Mouse (Mus musculus): ENCODE data around the gene Nr4a1.

The Nr4a1 gene

DNA sequence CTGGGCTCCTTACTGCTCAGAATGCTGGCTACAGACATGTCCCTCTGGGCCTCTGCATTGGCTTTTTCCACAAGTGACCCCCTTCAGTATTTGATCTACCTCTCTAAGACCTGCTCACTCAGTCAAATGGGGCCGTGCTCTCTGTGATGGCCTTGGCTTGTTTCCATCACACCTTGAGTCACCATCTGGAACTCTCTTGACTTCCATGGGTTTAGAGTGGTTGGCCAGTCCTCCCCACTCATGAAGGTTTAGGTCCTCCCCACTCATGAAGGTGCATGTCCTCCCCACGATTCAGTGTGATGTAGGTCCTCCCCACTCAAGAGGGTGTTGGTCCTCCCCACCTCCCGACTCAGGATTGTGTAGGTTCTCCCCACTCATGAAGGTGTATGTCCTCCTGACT lies 20.9 kb upstream of the Nr4a1 start:
- DNase-seq (ENCODE audit: low spot score in 2 of 2): no peak

DNA sequence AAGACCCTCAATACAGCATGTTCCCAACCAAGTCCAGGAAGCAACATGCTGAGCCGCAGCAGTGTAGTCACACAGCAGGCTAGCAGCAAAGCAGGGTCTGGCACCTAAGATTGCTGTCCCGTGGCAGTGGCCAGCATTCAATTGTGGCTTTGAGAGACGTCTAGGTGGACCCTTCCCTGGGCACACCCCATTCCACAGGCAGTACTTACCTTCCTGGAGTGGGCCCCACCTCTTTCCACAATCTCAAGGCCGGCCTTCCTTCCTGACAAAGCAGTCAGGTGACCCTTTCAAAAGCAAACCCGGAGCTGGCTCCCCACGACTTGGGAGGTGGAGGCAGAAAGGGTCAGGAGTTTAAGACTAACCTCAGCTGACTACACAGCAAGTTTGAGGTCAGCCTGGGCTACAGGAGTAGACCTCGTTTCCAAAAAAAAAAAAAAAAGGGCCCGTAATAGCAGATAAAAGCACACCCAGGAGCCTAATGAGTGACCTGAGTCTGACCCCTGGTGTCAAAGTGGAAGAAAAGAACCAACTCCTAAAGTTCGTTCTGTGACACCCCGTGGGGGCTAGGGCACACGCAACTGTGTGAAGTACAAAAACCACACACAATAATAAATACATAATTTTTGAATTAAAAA lies 20.3 kb upstream of the Nr4a1 start:
- DNase-seq (ENCODE audit: low spot score in 2 of 2): no peak

DNA sequence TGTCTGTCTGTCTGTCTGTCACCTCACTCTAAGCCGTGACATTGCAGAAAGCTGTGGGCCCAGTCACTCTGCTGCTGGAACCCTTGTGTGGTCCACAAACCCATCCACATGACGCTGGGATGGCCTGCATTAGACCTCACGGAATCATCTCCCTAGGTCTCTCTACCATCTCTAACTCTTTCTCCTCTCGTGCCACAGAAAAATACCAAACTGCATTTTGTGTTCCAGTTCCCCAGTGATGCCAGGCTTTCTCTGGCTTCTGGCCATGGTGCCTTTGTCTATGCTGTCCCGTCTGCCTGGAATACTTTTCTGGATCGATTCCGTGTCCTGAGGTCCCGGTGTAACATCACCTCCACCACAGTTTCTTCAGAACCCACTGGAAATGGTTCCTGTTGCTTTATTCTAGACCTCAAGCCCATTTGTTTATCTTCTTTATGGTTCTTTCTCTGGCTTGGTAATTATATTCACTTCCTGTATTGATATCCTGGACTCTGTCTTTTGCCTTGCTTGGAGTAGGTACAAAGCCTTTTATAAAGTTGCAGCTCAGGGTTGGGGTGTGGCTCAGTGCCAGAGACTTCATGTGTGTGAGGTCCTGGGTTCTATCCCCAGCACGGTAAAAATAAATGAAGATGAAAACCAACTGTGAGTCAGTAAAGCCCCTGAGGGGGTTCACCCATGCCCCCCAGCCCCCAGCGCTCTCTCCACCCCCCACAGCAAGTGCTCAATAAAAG lies 19.3 kb upstream of the Nr4a1 start:
- no peak for DNase-seq (ENCODE audit: low spot score in 2 of 2)

DNA sequence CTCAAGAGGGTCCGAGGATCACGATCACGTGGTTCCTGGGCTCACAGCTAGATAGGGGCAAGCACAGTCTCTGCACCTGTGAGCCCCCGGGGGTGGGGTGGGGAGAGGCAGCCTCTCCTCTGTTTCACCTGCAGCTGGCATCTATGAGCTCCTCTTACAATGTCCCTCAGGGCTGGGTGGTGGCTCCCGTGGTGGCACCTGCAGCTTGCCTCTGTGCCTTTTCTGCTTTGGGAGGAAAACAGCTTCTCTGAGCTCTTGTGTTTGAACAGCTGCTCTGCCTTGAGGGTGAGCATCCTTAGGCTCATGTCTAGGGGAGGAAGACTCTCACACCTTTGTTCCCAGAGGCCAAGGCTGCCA lies 18.7 kb upstream of the Nr4a1 start:
- DNase-seq (ENCODE audit: low spot score in 2 of 2): no peak

DNA sequence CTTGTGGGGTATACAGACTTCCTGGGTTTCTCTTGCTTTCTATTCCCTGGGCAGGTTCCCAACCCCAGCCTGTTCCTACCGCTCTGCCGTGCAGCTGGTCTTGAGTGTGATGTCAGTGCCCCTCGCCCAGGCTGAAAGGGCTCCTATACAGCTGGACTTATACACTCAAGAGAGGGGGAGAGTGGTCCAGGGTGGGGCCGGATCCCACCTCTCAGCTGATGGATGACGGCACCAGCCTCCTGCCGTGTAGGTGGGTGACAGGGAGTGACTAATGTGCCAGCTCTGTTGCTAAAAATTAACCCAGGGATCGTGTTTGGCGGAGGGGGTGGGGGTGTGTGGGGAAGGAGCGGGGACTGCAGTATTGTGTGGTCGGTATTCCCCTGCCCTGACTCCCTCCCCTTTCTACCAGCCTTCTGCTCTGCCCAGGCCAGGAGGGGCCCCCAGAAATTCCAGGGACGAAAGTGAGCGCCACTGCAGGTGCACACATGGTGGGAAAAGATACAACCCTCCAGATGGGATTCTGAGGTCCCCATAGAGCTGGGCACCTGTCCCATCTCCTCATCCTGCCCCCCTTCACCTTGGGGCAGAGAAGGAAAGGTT lies 18.2 kb upstream of the Nr4a1 start:
- no peak for DNase-seq (ENCODE audit: low spot score in 2 of 2)

DNA sequence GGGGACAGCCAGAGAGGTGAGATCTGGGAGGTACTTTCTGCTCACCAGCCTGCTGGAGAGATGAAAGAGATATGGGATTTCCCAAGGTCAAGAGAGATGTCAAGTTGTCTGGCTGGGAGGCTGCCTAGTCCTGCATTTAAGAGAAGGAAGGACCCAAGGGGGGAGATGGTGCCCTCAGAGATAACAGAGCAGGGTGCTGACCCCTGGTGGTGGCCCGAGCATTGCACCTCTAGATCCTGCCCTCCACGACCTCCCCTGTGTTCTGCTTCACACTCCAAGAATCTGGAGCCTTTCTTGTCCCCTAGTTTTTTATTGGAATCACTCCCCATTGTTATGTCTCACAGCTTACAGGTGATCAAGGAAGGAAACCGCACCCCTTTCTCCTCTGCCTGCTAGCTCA lies 17.2 kb upstream of the Nr4a1 start:
- peak; percentile 59 to 75 for DNase-seq (ENCODE audit: low spot score in 2 of 2)

DNA sequence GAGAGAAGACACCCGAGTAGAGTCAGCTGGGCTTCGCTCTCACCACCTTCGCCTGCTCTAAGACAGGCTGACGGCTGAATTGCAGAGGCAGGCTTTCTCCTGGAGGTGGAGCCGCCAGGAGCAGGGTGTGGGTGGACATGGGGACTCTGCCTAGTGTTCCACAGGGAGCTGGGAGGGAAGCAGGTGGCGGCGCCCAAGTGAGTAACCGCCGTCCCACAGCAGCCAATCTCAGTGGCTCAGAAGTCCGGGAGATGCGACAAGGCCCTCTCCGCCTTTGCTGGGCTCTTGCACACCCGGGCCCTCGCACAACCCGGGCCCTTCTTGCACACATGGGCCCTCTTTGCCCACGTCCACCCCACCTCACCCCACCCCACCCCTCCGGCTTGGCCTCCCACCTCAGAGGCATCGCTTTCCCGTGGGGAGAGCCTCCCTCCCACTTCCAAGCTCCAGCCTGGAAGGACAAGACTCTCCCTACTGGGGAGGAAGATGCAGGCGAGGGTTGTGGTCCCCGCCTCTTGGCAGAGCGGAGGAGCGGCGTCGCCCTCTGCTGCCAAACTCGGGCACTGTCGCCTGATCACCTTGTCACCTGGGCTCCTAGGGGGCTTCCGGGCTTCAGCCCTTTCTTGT lies 15.1 kb upstream of the Nr4a1 start:
- peak in 1 of 2 experiments; percentile 52 for DNase-seq (ENCODE audit: low spot score in 2 of 2)

DNA sequence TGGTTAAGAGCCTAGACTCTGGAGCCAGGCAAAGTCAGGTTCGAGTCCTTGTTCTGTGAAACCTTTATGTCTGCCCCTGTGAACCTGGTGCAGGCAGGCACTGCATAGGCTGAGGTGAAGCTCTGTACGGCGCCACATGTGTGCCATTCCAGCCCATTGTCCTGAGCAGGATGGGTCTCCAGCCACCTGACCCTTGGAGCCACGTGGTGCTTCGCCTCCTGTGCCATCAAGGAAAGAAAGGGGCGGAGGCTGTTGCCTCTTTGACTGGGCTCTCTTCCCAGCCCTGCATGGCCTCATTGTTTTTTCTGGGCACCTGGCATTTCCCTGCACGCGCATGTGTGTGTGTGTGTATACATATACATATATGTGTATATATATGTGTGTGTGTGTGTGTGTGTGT lies 14.2 kb upstream of the Nr4a1 start:
- no peak for DNase-seq (ENCODE audit: low spot score in 2 of 2)

DNA sequence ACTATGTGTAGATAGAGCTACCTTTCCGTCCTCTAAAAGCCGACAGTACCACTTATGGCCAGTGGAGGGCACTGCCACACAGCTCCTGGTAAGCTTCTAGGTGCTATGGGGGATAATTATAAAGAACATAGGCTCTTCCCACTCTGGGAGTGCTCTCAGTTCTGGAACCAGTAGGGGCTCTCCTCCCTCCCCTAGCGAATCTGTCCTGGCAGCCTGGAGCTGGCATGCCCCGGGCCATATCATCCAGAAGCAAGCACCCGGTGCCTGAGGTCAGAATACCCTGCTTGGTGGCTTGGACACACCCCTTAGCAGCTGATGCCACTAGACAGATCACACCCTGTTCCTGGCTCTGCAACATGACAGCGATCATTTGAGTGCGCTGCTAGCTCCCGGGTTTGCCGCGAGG lies 13.3 kb upstream of the Nr4a1 start:
- peak; percentile 81 to 87 for DNase-seq (ENCODE audit: low spot score in 2 of 2)

DNA sequence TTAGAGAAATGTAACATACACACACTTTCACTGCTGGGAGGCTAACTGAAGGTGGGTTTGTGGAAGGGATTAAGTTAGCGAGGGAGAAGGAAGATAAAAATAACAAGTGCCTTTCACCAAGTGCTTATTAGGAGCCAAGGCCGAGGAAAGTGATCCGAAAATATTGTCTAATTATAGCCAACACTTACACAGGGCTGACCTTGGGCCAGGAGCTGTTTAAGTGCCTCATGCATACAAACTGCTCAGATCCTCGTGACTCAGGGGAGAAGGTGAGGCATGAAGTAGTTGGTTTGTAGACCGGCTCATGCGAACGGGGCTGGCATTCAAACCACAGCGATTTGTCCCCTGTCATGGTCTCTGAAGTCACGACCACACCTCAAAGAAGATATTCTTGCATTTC lies 12.8 kb upstream of the Nr4a1 start:
- DNase-seq (ENCODE audit: low spot score in 2 of 2): no peak

DNA sequence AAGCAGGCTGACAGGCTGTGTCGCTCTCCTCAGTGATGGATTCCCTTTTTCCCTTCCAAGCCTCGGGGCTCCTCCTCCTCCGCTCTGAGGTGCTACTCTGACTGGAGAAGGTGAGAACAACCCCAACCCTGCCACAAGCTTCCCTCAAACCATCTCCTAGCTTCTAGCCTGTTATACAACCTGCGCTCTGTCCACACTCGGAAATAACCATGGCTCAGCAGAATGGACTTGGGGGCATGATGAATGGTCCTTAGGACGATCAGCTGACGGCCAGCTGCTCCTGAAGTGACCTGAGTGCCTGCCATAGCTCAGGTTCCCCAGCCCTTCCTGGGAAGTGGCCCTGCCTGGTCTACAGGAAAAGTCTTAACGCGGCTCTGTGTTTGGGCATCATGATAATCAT lies 12.2 kb upstream of the Nr4a1 start:
- no peak for DNase-seq (ENCODE audit: low spot score in 2 of 2)

DNA sequence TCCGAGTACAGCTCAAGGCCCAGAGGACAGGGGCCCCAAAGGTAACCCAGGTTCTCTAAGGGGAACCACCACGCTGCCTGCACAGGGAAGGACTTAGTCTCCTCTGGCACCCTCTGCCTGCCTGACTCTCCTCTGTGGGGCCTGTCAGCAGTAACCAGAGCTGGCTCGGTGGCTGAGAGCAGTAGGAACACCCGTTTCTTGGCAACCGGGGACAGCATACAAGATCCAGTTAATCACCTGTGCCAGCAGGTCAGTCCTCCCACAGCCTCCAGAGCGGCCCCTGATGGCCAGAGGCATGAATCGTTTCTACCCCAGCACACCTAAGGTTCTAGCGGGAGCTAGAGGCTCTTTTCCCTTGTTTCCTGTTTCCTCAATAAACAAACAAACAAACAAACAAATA lies 11.4 kb upstream of the Nr4a1 start:
- DNase-seq (ENCODE audit: low spot score in 2 of 2): no peak

DNA sequence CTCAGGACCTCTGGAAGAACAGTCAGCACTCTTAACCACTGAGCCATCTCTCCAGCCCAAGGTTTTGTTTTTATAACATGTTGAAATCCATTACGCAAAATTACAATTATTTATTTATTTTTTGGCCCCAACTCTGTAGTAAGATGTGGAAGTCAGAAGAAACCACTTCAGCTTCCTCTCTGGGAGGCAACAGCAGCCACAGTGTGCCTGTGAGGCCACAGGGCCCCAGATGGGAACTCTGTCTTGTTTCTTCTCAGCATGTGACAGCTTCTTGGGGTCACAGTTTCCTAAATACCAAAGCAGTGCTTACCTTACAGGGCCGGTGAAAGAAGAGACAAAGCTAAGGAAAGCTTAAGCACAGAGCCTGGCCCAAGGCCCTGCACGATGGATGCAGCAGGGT lies 10.1 kb upstream of the Nr4a1 start:
- no peak for DNase-seq (ENCODE audit: low spot score in 2 of 2)

DNA sequence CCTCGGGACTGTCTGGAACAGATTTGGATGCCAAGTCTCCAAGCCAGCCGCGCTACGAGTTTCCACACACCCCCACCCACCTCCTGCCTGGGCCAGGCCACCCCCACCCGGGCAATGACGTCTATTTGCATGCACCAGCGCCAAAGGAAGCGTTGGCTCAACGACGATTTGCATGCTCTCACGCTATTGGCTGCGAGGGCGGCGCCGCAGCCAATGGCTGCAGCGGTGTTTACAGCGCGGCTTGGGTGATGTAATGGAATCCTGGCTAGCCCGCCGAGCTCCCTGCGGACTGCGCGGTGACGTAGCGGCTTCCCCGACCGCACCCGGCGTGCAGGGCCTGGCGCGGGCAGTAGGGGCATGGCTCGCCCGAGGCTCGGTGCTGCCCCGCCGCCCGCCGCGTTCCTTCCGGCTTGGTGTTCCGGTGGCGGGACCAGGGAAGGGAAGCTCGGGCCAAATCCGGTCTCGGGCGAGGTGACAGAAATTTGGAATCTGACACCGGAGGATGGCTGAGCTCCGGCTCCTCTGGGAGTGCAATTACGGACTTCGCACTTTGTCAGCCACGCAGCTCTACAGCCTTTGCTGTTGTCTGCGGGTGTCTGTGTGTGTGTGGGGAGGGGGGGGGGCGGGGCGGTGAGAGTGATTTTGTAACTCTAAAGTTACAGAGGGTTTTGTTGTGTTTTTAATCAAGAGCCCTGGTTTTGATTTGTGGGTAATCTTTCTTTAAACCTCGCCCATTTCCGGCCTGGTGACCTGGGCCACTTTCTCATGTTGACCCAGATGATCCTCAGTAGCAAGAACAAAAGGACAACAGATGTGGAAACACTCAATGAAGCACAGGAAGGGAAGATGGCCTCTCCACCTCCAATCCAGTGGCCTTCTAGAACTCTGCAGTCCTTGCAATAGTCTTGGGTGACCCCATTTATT lies 7.6 kb upstream of the Nr4a1 start:
- DNase-seq (ENCODE audit: low spot score in 2 of 2): peak; percentile 95 to 96

DNA sequence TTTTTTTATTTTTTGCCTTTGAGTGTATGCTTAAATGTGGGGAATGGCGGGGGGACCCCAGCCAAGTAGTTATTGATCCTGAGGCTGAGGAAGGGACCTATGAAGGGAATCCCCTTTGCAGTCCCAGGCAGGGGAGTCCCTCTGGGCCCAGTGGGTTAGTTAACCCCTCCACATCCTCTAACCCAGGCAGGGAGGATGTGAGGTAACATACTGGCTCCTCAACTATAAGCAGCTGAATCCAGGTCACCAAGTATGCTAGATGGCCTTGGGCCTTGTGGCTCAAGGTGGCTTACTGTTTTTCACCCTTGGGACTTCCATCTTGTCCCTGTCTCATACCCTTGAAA lies 6.9 kb upstream of the Nr4a1 start:
- DNase-seq (ENCODE audit: low spot score in 2 of 2): no peak

DNA sequence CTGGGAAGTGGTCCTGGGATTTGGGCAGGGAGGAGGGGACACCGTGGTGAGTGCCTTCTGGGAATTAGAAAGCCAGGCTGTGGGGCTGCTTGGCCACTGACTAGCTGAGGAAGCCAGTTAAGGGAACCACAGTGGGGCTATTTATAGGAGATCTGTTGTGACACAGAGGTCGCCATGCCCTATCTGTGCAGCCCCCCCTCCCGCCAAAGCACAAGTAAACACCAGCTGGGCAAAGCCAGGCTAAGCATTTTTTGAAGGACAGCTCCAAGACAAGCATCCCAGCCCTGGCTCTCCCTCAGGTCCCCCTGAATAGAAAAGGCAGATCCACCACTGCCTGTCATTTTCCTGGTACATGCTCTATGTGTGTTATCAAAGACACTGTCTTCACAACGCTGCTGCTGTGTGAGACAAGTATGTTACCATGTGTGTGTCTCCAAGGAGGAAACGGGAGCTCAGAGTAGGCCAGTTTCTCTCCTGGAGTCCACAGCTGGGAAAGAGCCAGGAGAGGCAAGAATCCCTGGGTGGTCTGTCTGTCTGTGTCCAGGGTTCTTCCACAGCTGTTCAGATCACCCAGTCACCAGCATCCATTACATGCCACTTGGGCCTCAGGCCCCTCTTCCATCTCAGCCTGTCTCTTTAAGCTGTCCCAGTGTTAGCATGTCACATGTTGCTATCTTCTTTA lies 5.9 kb upstream of the Nr4a1 start:
- DNase-seq (ENCODE audit: low spot score in 2 of 2): no peak

DNA sequence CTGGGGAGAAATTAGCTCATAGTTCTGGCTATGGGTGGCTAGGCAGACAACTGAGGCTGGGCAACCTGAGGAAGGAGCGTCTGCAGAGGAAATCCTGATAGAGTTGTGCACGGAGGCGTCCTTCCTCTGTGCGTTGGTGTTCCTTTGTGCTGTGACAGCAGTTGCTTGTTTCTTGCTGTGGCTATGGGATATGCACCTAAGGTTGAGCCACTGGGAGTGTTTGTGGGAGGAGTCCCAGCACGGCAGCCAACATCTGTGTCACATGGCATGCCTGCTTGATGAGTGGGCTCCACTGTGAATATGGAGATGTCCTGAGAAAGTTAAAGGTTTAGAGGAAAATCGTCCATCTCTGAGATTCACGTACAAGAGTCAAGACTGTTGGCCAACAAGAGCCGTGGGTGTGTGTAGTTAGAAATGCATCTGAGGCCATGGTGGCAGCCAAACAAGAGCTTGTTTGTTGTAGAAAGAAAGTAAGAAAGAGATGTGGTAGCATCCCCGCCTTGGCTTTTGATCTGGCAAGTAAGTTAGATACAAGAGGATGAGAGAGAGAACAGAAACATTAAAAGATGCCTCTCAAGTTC lies 3.8 kb upstream of the Nr4a1 start:
- no peak for DNase-seq (ENCODE audit: low spot score in 2 of 2)

DNA sequence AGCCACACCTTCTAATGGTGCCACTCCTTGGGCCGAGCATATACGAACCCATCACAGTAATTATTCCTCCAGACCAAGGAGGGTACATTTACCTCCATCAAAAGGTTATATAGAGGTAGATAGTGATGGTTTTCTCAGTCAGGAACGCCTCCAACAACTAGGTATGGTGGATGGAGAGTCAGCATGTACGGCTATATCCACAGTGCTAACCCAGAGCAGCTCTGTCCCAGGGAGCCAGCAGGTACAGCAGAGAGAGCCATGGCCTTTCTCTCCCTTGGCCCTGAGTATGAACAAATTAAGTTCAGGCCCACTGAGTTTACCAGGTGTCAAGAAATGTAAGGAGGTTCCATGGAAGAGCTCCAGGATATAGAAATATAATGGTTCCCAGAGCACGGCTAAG lies 2.1 kb upstream of the Nr4a1 start:
- no peak for DNase-seq (ENCODE audit: low spot score in 2 of 2)

DNA sequence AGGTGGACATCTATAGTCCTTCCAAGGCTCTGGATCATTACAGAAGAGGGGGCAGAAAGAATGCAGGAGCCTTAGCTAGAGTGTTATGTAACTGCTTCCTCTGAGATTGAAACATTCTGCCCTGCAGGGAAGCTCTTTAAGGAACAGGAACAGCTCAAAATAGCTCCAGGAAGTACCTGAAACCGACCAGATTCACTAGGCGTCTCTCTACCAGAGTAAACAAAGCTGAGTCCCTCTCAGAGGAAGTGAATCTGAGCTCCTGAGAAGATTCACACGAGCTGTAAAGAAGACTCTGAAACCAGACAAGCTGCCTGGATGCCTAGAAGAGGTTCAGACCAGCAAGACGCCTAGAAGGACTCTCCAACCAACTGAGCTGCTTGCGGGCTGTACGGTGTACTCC lies 1.5 kb upstream of the Nr4a1 start:
- no peak for DNase-seq (ENCODE audit: low spot score in 2 of 2)

DNA sequence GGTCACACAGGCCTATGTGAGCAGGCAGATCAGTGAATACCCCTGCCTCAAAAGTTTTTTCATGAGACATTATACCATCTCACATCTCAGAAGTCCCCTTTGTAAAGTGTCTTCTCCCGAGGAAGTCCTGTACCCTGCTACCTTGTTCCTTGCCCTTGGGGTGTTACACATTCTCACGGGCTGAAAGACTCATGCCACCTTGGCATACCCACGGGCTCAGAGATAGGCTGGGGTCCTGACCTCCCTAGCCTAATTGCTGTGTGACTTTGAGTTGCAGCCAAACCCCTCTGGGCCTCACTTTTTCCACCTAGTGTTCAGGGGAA lies 545 bp upstream of the Nr4a1 start:
- no peak for DNase-seq (ENCODE audit: low spot score in 2 of 2)

DNA sequence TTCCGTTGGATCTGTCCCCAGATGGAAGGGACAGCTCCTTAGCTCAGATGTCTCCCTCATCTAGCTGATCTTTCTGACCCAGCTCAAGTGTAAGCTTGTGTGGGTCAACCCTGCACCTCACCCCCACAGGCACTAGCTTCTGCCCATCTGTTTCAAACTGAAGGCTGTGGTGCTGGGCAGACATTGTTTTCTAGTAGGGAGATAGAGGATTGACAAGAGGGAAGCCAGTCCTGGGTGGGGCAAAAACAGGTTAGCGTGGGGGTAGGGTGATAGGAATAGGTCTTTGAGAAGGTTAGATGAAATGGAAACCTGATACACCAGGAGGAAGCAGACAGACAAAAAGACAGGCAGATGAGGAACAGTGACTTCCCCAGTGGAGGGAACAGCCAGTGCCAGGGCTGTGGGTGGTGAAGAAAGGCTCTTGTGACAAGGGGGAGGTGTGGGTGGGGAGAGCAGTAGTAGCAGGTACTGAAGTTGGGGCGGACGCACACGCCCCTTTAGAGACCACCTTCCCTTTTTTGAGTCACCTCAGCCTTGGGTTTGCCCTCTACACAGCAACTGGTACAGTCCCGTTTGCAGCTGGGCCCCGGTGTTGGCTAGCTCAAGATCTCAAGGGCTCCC lies 1.9 kb downstream of the Nr4a1 start:
- DNase-seq (ENCODE audit: low spot score in 2 of 2): peak in 1 of 2 experiments; percentile 39

Measured in natural killer cell, adult 2 months (primary cell).